Comparison of ENCODE assay signal across 23 mouse cellular contexts in genomic region chr9:16342577-16342976, GRCm38 (mm10).
"Had no signal": no experiment of that assay in that cellular context is flagged by ENCODE, and none has a peak within 500 bp of the region (broad histone marks: within the 10 kb centered on the region; RNA-seq: fewer than 3 reads in every experiment).

No protein-coding gene starts in this region.

- H3K4me1 ChIP-seq: intestine, embryonic 15.5 days; limb, embryonic 12.5 days had no signal

- H3K9ac ChIP-seq: forebrain, postnatal 0 days; heart, embryonic 13.5 days; heart, embryonic 15.5 days; hindbrain, embryonic 14.5 days; intestine, embryonic 15.5 days; limb, embryonic 12.5 days had no signal

- H3K9me3 ChIP-seq: heart, embryonic 13.5 days; heart, embryonic 15.5 days; intestine, embryonic 15.5 days; limb, embryonic 10.5 days; limb, embryonic 12.5 days had no signal

- H3K27ac ChIP-seq: heart, adult 2 months; heart, embryonic 13.5 days; heart, embryonic 15.5 days; hindbrain, embryonic 14.5 days; intestine, embryonic 15.5 days; limb, embryonic 10.5 days; limb, embryonic 12.5 days had no signal

- H3K4me3 ChIP-seq: heart, adult 2 months; heart, embryonic 13.5 days; heart, embryonic 15.5 days; intestine, embryonic 15.5 days; limb, embryonic 10.5 days; limb, embryonic 12.5 days had no signal

- ATAC-seq: hindbrain, embryonic 16.5 days; inflammation-experienced regulatory T-cells, adult 6 months; intestine, embryonic 15.5 days; intestine, postnatal 0 days had no signal

- H3K4me2 ChIP-seq: heart, embryonic 11.5 days; heart, embryonic 13.5 days; heart, embryonic 15.5 days; hindbrain, embryonic 14.5 days; intestine, embryonic 15.5 days; limb, embryonic 12.5 days had no signal

- H3K27me3 ChIP-seq: heart, embryonic 15.5 days; intestine, embryonic 15.5 days; limb, embryonic 12.5 days had no signal

- DNase-seq: gastrocnemius, postnatal 14 days; gastrocnemius, postnatal 36 days; heart, adult 11 months; heart, adult 2 months; heart, postnatal 14 days; heart, postnatal 36 days; kidney, adult 18-20 months; kidney, adult 8-10 months; kidney, postnatal 10 days; kidney, postnatal 36 days; layer of hippocampus, adult 9-11 months; layer of hippocampus, postnatal 36 days had no signal

- H3K36me3 ChIP-seq: heart, embryonic 13.5 days; heart, embryonic 15.5 days; intestine, embryonic 15.5 days; limb, embryonic 10.5 days; limb, embryonic 12.5 days had no signal
